Mouse (Mus musculus) lung, embryonic 14.5 days (tissue): ENCODE results near the gene Wrap53. TPM values are rescaled to one million over a fixed set of nuclear protein-coding genes. Genes with fewer than 3 reads are reported as not detected.

ENCODE experiments used
- ATAC-seq: fragments of 200-750 bp; cut with Nextera tagmentation; 2 replicates; pipeline ENCODE4 v1.8.0; 2017; ENCODE audit warnings: mild to moderate bottlenecking, moderate TSS enrichment, moderate library complexity; ENCODE audit not compliant: insufficient read depth
- DNase-seq: peaks from one replicate; pipeline ENCODE4 v3.0.0-alpha.2; 2015
- H3K27ac ChIP-seq: fragments of 300-500 bp; sonication (generic); 2 replicates; pipeline ENCODE4 v1.5.1; 2014; ENCODE audit warnings: low read depth, mild to moderate bottlenecking, moderate library complexity
- H3K27me3 ChIP-seq: fragments of 300-500 bp; sonication (generic); 2 replicates; pipeline ENCODE4 v1.6.1; 2014; ENCODE audit warnings: low read length, control low read depth; ENCODE audit not compliant: insufficient read depth
- H3K36me3 ChIP-seq: fragments of 300-500 bp; sonication (generic); 2 replicates; pipeline ENCODE4 v1.6.1; 2014; ENCODE audit warnings: control low read depth; ENCODE audit not compliant: insufficient read depth
- H3K4me1 ChIP-seq: fragments of 300-500 bp; sonication (generic); 2 replicates; pipeline ENCODE4 v1.6.1; 2014; ENCODE audit warnings: antibody characterized with exemption, control low read depth; ENCODE audit not compliant: insufficient read depth
- H3K4me2 ChIP-seq: fragments of 300-500 bp; sonication (generic); 2 replicates; pipeline ENCODE4 v1.6.1; 2014; ENCODE audit warnings: mild to moderate bottlenecking
- H3K4me3 ChIP-seq: fragments of 300-500 bp; sonication (generic); 2 replicates; pipeline ENCODE4 v1.5.1; 2014; ENCODE audit warnings: low read depth, low read length
- H3K9ac ChIP-seq: fragments of 300-500 bp; sonication (generic); 2 replicates; pipeline ENCODE4 v1.6.1; 2014
- H3K9me3 ChIP-seq: fragments of 300-500 bp; sonication (generic); 2 replicates; pipeline ENCODE4 v1.6.1; 2016; ENCODE audit warnings: low read depth, low read length, control low read depth
- CTCF ChIP-seq: IDR thresholded peaks from 2 replicates; pipeline ENCODE4 v1.5.1; 2016; ENCODE audit warnings: antibody characterized with exemption, low read depth
- WGBS: fragments of 180-500 bp; shearing (Covaris S2); extraction: QIAGEN DNeasy Blood & Tissue Kit; methylation state at CpG from one replicate; pipeline ENCODE4 v1.1.7; 2014; 5-methylcytosine and 5-hydroxymethylcytosine counted together
- polyA plus RNA-seq: library from polyadenylated mRNA; unstranded; fragments of >200 nt; fragmentation: Nextera tagmentation; extraction: Ambion mirVana; gene quantifications from 2 replicates; pipeline ENCODE4 v1.2.1, GENCODE M21; 2014

The Wrap53 gene
- polyA plus RNA-seq, 1 experiment from 2014 or later = 33.6 TPM

GRCm38 (mm10) chr11:69608525-69608924 is 28.5 kb upstream of the Wrap53 start:
- H3K27me3 ChIP-seq = peaks cover 14% of the 10 kb centered on the region; the same call in 1 of the 2 replicates
- no peaks in the 10 kb centered on the region for H3K36me3 ChIP-seq
- H3K9ac ChIP-seq = no peak overlapping the region
- ATAC-seq (no peak), DNase-seq (no peak)
- H3K9me3 ChIP-seq = no peaks in the 10 kb centered on the region
- H3K4me1 ChIP-seq = peaks cover 11% of the 10 kb centered on the region
- WGBS = 77% methylated on average over 3 of the region's 3 CpGs
- no peak overlapping the region for H3K27ac ChIP-seq
- H3K4me3 ChIP-seq = no peak overlapping the region
- no peak for TF ChIP-seq CTCF
- no peak overlapping the region for H3K4me2 ChIP-seq

DNA sequence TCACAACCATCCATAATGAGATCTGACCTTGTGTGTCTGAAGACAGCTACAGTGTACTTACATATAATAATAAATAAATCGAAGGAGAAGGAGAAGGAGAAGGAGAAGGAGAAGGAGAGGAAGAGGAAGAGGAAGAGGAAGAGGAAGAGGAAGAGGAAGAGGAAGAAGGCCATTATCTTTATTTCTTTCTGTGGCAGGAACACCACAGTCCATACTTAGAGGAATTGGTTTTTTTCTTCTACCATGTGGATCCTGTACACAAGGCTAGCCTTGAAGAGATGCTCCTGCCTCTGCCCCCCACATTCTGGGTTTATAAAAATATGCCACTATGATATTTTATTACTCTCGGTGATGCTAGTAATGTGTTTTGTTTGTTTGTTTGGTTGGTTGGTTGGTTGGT is 26.8 kb upstream of the Wrap53 start:
- Histone ChIP-seq H3K4me2 (no peak overlapping the region), H3K4me1 (peaks cover 14% of the 10 kb centered on the region), H3K4me3 (no peak overlapping the region), H3K9ac (no peak overlapping the region), H3K9me3 (no peaks in the 10 kb centered on the region), H3K36me3 (no peaks in the 10 kb centered on the region), H3K27me3 (peaks cover 14% of the 10 kb centered on the region; the same call in 1 of the 2 replicates), H3K27ac (no peak overlapping the region)
- 71% methylated on average over 2 of the region's 2 CpGs for WGBS
- DNase-seq (no peak), ATAC-seq (no peak)
- no peak for TF ChIP-seq CTCF

GRCm38 (mm10) chr11:69606491-69606795 is 26.4 kb upstream of the Wrap53 start:
- Histone ChIP-seq H3K36me3 (no peaks in the 10 kb centered on the region), H3K27me3 (peaks cover 14% of the 10 kb centered on the region; the same call in 1 of the 2 replicates), H3K9me3 (no peaks in the 10 kb centered on the region), H3K4me3 (peak overlapping the region; percentile 59), H3K27ac (no peak overlapping the region), H3K4me2 (peak overlapping the region; percentile 100), H3K4me1 (peaks cover 16% of the 10 kb centered on the region), H3K9ac (no peak overlapping the region)
- ATAC-seq (no peak), DNase-seq (no peak)
- WGBS = 53% methylated on average over 2 of the region's 2 CpGs
- TF ChIP-seq CTCF = no peak

- H3K4me2 ChIP-seq = peak within 1 kb of the TSS; percentile 100
- H3K27ac ChIP-seq = peak within 1 kb of the TSS; percentile 61; the same call in 1 of the 2 replicates
- no peaks in the 10 kb centered on the region for H3K36me3 ChIP-seq
- DNase-seq (peak; percentile 85), ATAC-seq (peak; percentile 89)
- peaks cover 17% of the 10 kb centered on the region for H3K4me1 ChIP-seq
- 2% methylated on average over 32 of the region's 32 CpGs for WGBS
- H3K9ac ChIP-seq = peak within 1 kb of the TSS; percentile 66
- peak within 1 kb of the TSS; percentile 59 for H3K4me3 ChIP-seq
- TF ChIP-seq CTCF = no peak
- H3K9me3 ChIP-seq = no peaks in the 10 kb centered on the region
- H3K27me3 ChIP-seq = peaks cover 14% of the 10 kb centered on the region; the same call in 1 of the 2 replicates
Measured at GRCm38 (mm10) chr11:69605726-69606490, 25.9 kb upstream of the Wrap53 start, which contains the start of gene Atp1b2. Gene Atp1b2 (minus strand): TSS chr11:69605942.

DNA sequence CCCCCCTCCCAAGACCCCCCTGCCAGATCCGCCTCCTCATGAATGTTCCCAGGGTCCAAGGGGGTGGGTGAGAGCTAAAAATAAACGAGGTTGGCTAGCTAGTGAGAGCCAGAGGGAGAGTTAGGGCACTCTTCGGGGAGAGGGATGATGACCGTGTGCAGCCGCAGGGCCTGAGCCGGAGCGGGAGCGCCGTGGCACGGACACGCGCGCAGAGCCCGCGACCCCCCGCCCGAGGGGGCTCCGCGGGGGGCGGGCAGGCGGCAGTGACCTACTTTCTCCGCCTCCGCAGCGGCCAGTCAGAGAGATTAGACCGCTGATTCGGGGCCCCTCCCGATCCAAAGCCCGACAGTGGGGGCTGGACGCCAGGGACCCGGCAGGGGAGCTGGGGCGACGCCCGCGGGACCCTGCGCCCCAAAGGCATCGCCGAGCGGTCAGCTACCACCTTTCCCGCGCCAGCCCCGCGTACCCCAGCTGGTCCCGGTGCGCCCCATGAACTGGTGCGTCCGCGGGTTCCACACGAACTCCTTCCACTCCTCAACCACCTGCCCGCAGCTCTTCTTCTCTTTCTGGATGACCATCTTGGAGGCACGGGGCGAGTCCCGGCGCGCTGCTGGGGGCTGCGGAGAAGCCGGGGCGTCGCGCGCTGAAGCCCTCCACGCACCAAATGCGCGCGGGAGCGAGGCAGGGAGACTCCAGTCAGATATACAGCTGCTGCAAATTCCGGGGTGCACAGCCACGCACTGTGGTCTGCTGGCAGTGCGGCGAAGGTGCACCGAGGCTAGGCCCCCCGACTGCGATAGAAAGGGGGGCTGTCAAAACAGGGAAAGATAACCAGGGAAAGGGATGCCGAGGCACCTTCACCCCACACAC is 25.0 kb upstream of the Wrap53 start:
- ATAC-seq (peak; percentile 47), DNase-seq (peak; percentile 46)
- no peaks in the 10 kb centered on the region for H3K36me3 ChIP-seq
- H3K4me2 ChIP-seq = peak overlapping the region; percentile 100
- H3K9ac ChIP-seq = peak overlapping the region; percentile 66
- TF ChIP-seq CTCF = no peak
- peak overlapping the region; percentile 61; the same call in 1 of the 2 replicates for H3K27ac ChIP-seq
- peak overlapping the region; percentile 59 for H3K4me3 ChIP-seq
- H3K27me3 ChIP-seq = peaks cover 14% of the 10 kb centered on the region; the same call in 1 of the 2 replicates
- under 1% methylated on average over 73 of the region's 73 CpGs for WGBS
- H3K4me1 ChIP-seq = peaks cover 26% of the 10 kb centered on the region
- no peaks in the 10 kb centered on the region for H3K9me3 ChIP-seq

- H3K4me2 ChIP-seq = peak overlapping the region; percentile 100
- H3K27ac ChIP-seq = no peak overlapping the region
- DNase-seq = no peak
- peak overlapping the region; percentile 66; the same call in 1 of the 2 replicates for H3K9ac ChIP-seq
- peaks cover 14% of the 10 kb centered on the region; the same call in 1 of the 2 replicates for H3K27me3 ChIP-seq
- peaks cover 32% of the 10 kb centered on the region for H3K4me1 ChIP-seq
- H3K4me3 ChIP-seq = peak overlapping the region; percentile 59
- H3K9me3 ChIP-seq = no peaks in the 10 kb centered on the region
- ATAC-seq = no peak
- H3K36me3 ChIP-seq = no peaks in the 10 kb centered on the region
- 66% methylated on average over 3 of the region's 3 CpGs for WGBS
- no peak for TF ChIP-seq CTCF
Measured at GRCm38 (mm10) chr11:69604347-69604746, 24.3 kb upstream of the Wrap53 start.

DNA sequence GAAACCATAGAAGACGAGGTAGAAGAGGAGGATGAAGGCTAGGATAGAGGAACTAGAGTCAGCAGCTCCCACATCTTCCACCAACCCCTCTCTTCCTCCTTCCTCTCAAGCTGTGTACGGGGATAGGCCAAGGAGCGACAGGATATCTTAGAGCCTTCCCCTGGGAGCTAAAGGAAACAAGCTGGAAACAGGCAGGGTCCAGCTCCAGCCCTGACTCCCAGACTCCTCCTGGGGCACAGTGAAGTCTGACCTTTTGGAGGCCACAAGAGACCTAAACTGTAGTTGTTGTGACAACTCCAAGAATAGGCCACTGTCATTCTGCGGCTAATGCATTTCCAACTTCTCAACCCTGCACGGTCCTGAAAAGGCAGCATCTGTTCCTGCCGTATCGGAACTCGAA is 23.5 kb upstream of the Wrap53 start:
- no peak overlapping the region for H3K9ac ChIP-seq
- WGBS = 72% methylated on average over 8 of the region's 8 CpGs
- no peak for DNase-seq
- TF ChIP-seq CTCF = no peak
- peaks cover 14% of the 10 kb centered on the region; the same call in 1 of the 2 replicates for H3K27me3 ChIP-seq
- H3K9me3 ChIP-seq = no peaks in the 10 kb centered on the region
- ATAC-seq = no peak
- no peaks in the 10 kb centered on the region for H3K36me3 ChIP-seq
- peaks cover 33% of the 10 kb centered on the region for H3K4me1 ChIP-seq
- H3K4me2 ChIP-seq = peak overlapping the region; percentile 100
- H3K27ac ChIP-seq = no peak overlapping the region
- H3K4me3 ChIP-seq = no peak overlapping the region
